Comparison of ENCODE assay signal across 7 mouse cellular contexts in the genomic region with DNA sequence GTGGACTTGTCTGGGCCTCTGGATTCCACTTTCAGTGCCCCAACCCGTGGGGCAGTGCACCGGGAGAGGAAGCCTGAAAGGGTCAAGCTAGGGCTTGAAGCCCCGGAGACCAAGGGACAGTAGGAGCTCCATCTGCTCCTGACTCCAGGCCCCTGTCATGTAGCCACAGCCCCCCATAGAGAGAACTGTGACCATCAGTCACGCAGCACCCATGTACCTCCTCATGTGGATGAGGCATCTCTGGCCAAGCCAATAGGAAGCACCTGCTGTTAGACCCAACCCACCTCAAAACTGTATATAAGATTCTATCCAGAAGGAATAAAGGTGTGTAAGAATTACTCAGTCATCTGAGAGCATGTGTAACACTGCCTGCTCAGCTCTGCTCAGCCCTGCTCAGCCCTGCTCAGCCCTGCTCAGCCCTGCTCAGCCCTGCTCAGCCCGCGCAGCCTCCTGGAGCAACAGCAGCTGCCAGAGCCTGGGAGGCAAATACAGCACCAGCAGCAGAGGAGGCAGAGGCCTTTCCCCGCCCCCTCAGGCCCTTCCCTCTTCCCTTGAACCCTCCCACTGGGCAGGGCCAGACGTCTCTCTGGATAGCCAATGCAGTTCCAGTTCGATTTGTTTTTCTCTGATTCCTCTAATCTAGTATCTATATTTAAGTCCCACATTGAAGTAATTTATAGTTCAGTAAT.
A peak's percentile ranks its signal among the peaks of the same experiment; 100 is the strongest.
DNase-seq lines count a peak whose midpoint lies in the region; ATAC-seq and TF ChIP-seq lines count a peak whose summit lies in the region.

No protein-coding gene starts in this region.

- H3K4me2 ChIP-seq in liver, postnatal 0 days (ENCODE audit: low read depth, low read length) = no peak overlapping the region

- WGBS in kidney, adult 2 months = 36% methylated on average over 9 of the region's 9 CpGs
- 33% methylated on average over 9 of the region's 9 CpGs for WGBS in liver, postnatal 0 days (ENCODE audit: insufficient replicate concordance)

- no peak for TF ChIP-seq CTCF in MEL (IDR thresholded peaks at IDR 0.05 in 2 of 3, conservative IDR thresholded peaks at IDR 0.05 in 1 of 3; ENCODE audit: control insufficient read depth in 1 of 3, insufficient read depth in 1 of 3, low read depth in 2 of 3, low read length in 3 of 3, poor library complexity in 1 of 3, severe bottlenecking in 1 of 3)
- TF ChIP-seq CTCF in kidney, adult 2 months (conservative IDR thresholded peaks at IDR 0.05; ENCODE audit: insufficient read depth, insufficient read length, low read depth, low read length) = no peak
- TF ChIP-seq CTCF in liver, postnatal 0 days (IDR thresholded peaks at IDR 0.05; ENCODE audit: low read depth) = no peak

- peak overlapping the region; percentile 53 to 67 for H3K4me3 ChIP-seq in MEL (ENCODE audit: control insufficient read depth in 1 of 2, insufficient read depth in 1 of 2, low read depth in 2 of 2, low read length in 2 of 2)
- no peak overlapping the region for H3K4me3 ChIP-seq in kidney, adult 2 months (ENCODE audit: insufficient read depth, low read depth, low read length)
- no peak overlapping the region for H3K4me3 ChIP-seq in liver, postnatal 0 days (ENCODE audit: low read depth, low read length)

- no peaks in the 10 kb centered on the region for H3K27me3 ChIP-seq in MEL (ENCODE audit: control insufficient read depth in 1 of 2, insufficient read depth in 2 of 2, low read length in 2 of 2)
- H3K27me3 ChIP-seq in kidney, adult 2 months (replicated peaks; ENCODE audit: control insufficient read depth, insufficient read depth, low read length) = no peaks in the 10 kb centered on the region
- no peaks in the 10 kb centered on the region for H3K27me3 ChIP-seq in liver, postnatal 0 days (ENCODE audit: insufficient read depth, low read length)

- no peak for TF ChIP-seq EP300 in MEL (IDR thresholded peaks at IDR 0.05; ENCODE audit: low read depth in 1 of 2, low read length in 2 of 2)
- no peak for TF ChIP-seq EP300 in liver, postnatal 0 days (IDR thresholded peaks at IDR 0.05; ENCODE audit: low read depth)

- TF ChIP-seq POLR2A in MEL (IDR thresholded peaks at IDR 0.05; ENCODE audit: control insufficient read depth in 1 of 2, insufficient read depth in 1 of 2, low read depth in 1 of 2, low read length in 2 of 2, poor library complexity in 1 of 2) = no peak
- TF ChIP-seq POLR2A in kidney, adult 2 months (IDR thresholded peaks at IDR 0.05; ENCODE audit: low read depth, low read length) = no peak

- peak; percentile 64 for ATAC-seq in liver, postnatal 0 days

- no peak overlapping the region for H3K27ac ChIP-seq in MEL (ENCODE audit: control insufficient read depth, low read depth, low read length)
- no peak overlapping the region for H3K27ac ChIP-seq in kidney, adult 2 months (ENCODE audit: insufficient read depth, low read depth, low read length)
- no peak overlapping the region for H3K27ac ChIP-seq in liver, postnatal 0 days (ENCODE audit: low read depth)

- H3K4me1 ChIP-seq in MEL (ENCODE audit: control insufficient read depth in 1 of 2, insufficient read depth in 2 of 2, low read length in 2 of 2) = peaks cover 0 to 2% of the 10 kb centered on the region in 2 experiments; a peak in 1 of 4 replicates
- H3K4me1 ChIP-seq in kidney, adult 2 months (ENCODE audit: control insufficient read depth, insufficient read depth, low read length) = no peaks in the 10 kb centered on the region
- no peaks in the 10 kb centered on the region for H3K4me1 ChIP-seq in liver, postnatal 0 days (ENCODE audit: insufficient read depth)

- no peak for TF ChIP-seq RAD21 in MEL (IDR thresholded peaks at IDR 0.05; ENCODE audit: low read depth, low read length)

- no peaks in the 10 kb centered on the region for H3K79me2 ChIP-seq in MEL (ENCODE audit: control insufficient read depth, insufficient read depth, low read length, poor library complexity)

- no peak overlapping the region for H3K9ac ChIP-seq in MEL (ENCODE audit: control insufficient read depth, low read depth, low read length, poor library complexity, severe bottlenecking)
- H3K9ac ChIP-seq in liver, postnatal 0 days (replicated peaks) = no peak overlapping the region

- no peaks in the 10 kb centered on the region for H3K36me3 ChIP-seq in MEL (ENCODE audit: control insufficient read depth in 1 of 2, insufficient read depth in 2 of 2, low read length in 2 of 2)
- no peaks in the 10 kb centered on the region for H3K36me3 ChIP-seq in kidney, adult 2 months (ENCODE audit: control insufficient read depth, insufficient read depth, low read length)
- no peaks in the 10 kb centered on the region for H3K36me3 ChIP-seq in liver, postnatal 0 days (replicated peaks; ENCODE audit: insufficient read depth, low read length)

- DNase-seq in MEL (ENCODE audit: low read depth, low spot score) = peak; percentile 82
- DNase-seq in adrenal gland, adult 8-10 months = peak; percentile 7
- peak; percentile 25 for DNase-seq in forelimb bud, embryonic 11.5 days (ENCODE audit: low read depth, low spot score)
- peak; percentile 37 for DNase-seq in kidney, adult 2 months
- DNase-seq in liver, postnatal 0 days = peak; percentile 33
- peak; percentile 66 for DNase-seq in retina, postnatal 1 day
- no peak for DNase-seq in cerebellum, postnatal 4 days (ENCODE audit: low spot score in 2 of 2)

- no peaks in the 10 kb centered on the region for H3K9me3 ChIP-seq in MEL (replicated peaks; ENCODE audit: insufficient read depth, low read length)
- H3K9me3 ChIP-seq in liver, postnatal 0 days (ENCODE audit: low read length) = no peaks in the 10 kb centered on the region

TF ChIP-seq in MEL, 35 proteins besides CTCF, POLR2A, EP300 and RAD21:
- TF ChIP-seq HCFC1 (IDR thresholded peaks at IDR 0.05; ENCODE audit: low read depth, low read length) (no peak), NRF1 (IDR thresholded peaks at IDR 0.05; ENCODE audit: insufficient read depth, low read depth, low read length, poor library complexity, severe bottlenecking) (peak; percentile 58; the same call in 1 of the 2 replicates)

Comparison
In these comparisons a context has a peak if more than half of its experiments do, and no peak if none do; other contexts are left out.
1. DNase-seq: peak in MEL (single experiment), adrenal gland, adult 8-10 months (single experiment), forelimb bud, embryonic 11.5 days (single experiment), kidney, adult 2 months (single experiment), liver, postnatal 0 days (single experiment) and retina, postnatal 1 day (single experiment); none in cerebellum, postnatal 4 days (0 of 2).
2. H3K4me3 ChIP-seq: peak in MEL (2 of 2); none in kidney, adult 2 months (single experiment) and liver, postnatal 0 days (single experiment).